Mouse (Mus musculus): ENCODE results near the gene Ucp3. TPM values are rescaled to one million over a fixed set of nuclear protein-coding genes. Genes with fewer than 3 reads are reported as not detected.

Gene Ucp3
- not detected in 2 replicates for polyA plus RNA-seq (2011; ENCODE audit: insufficient read depth, insufficient read length, low read depth, missing spikeins)

DNA sequence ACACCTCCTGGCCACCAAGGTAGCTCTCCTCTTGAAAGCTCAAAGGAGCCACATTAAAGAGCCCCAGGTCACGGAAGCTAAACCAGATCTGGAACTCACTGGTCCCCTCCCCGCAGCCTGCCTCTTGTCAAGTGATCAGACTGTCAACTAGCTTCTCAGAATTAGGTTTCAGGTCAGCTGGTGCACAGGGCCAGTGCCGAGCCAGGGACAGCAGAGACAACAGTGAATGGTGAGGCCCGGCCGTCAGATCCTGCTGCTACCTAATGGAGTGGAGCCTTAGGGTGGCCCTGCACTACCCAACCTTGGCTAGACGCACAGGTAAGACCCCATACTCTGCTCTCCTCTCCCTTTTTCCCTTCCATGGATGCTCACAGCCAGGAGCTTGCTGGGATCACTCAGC lies at the start of gene Ucp3:
Ucp3 (plus strand) TSS at position 214 of the 400 bp plus-strand sequence.
- Histone ChIP-seq H3K4me3 (ENCODE audit: low read depth, low read length) (no peak within 1 kb of the TSS), H3K9me3 (replicated peaks; ENCODE audit: control insufficient read depth, insufficient read depth, low read length, poor library complexity, severe bottlenecking) (no peaks in the 10 kb centered on the region), H3K27ac (ENCODE audit: insufficient read depth, low read length) (no peak within 1 kb of the TSS), H3K4me1 (ENCODE audit: control insufficient read depth, insufficient read depth, low read length) (no peaks in the 10 kb centered on the region), H3K27me3 (ENCODE audit: control insufficient read depth, insufficient read depth, low read length, poor library complexity, severe bottlenecking) (no peaks in the 10 kb centered on the region), H3K36me3 (ENCODE audit: control insufficient read depth, insufficient read depth, low read length, poor library complexity, severe bottlenecking) (no peaks in the 10 kb centered on the region), H3K9ac (ENCODE audit: low read depth, poor library complexity, severe bottlenecking) (no peak within 1 kb of the TSS)
- no peak for TF ChIP-seq EP300 (IDR thresholded peaks at IDR 0.05; ENCODE audit: insufficient read depth, low read depth, low read length)
- TF ChIP-seq POLR2A (IDR thresholded peaks at IDR 0.05; ENCODE audit: insufficient read depth, low read length), result no peak
- no peak for TF ChIP-seq CTCF (IDR thresholded peaks at IDR 0.05; ENCODE audit: low read depth, low read length)

DNA sequence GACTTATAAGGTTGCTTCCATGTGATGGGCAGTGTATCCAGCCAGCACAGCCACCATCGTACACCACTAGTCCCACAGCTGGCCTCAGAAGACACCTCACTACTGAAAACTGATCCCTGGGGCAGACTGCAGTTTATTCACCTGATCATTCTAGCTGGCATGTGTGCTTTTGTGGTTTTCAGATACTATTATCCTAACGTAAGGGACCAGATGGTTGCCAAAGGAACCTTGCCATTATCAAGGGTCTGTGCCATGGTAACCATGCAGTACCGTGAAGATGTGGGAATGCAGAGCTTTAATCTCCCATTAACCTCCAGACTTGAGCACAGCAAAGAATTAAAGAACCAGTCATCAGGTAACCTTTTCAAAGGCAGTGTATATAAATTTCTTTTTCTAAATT lies 47.0 kb upstream of the Ucp3 start:
- Histone ChIP-seq H3K4me3 (ENCODE audit: low read depth, low read length) (no peak overlapping the region), H3K9ac (ENCODE audit: low read depth, poor library complexity, severe bottlenecking) (no peak overlapping the region), H3K27me3 (ENCODE audit: control insufficient read depth, insufficient read depth, low read length, poor library complexity, severe bottlenecking) (no peaks in the 10 kb centered on the region), H3K36me3 (ENCODE audit: control insufficient read depth, insufficient read depth, low read length, poor library complexity, severe bottlenecking) (peaks cover 6% of the 10 kb centered on the region), H3K9me3 (replicated peaks; ENCODE audit: control insufficient read depth, insufficient read depth, low read length, poor library complexity, severe bottlenecking) (no peaks in the 10 kb centered on the region), H3K4me1 (ENCODE audit: control insufficient read depth, insufficient read depth, low read length) (no peaks in the 10 kb centered on the region), H3K27ac (ENCODE audit: insufficient read depth, low read length) (no peak overlapping the region)
- TF ChIP-seq EP300 (IDR thresholded peaks at IDR 0.05; ENCODE audit: insufficient read depth, low read depth, low read length), result no peak
- TF ChIP-seq CTCF (IDR thresholded peaks at IDR 0.05; ENCODE audit: low read depth, low read length), result no peak
- TF ChIP-seq POLR2A (IDR thresholded peaks at IDR 0.05; ENCODE audit: insufficient read depth, low read length), result no peak

DNA sequence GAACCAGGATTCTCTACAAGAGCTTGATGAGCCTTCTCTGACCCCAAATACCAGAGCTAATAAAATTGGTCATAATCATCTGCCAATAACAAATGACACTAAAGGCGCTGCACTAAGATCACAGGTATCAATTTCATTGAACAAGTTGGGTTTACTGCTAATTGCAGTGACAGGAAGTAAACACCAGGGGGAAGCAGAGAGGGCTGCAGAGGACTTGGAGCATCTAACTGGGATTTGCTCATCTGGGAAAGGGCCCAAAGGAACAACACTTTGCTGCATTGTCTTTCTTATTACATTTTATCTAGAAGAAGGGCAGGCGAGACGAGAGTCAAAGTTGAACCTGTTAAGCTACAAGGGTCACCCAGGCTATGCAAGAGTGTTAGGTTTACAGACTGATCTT lies 43.7 kb upstream of the Ucp3 start:
- Histone ChIP-seq H3K36me3 (ENCODE audit: control insufficient read depth, insufficient read depth, low read length, poor library complexity, severe bottlenecking) (peaks cover 9% of the 10 kb centered on the region), H3K27me3 (ENCODE audit: control insufficient read depth, insufficient read depth, low read length, poor library complexity, severe bottlenecking) (no peaks in the 10 kb centered on the region), H3K4me1 (ENCODE audit: control insufficient read depth, insufficient read depth, low read length) (no peaks in the 10 kb centered on the region), H3K4me3 (ENCODE audit: low read depth, low read length) (no peak overlapping the region), H3K27ac (ENCODE audit: insufficient read depth, low read length) (no peak overlapping the region), H3K9me3 (replicated peaks; ENCODE audit: control insufficient read depth, insufficient read depth, low read length, poor library complexity, severe bottlenecking) (no peaks in the 10 kb centered on the region), H3K9ac (ENCODE audit: low read depth, poor library complexity, severe bottlenecking) (no peak overlapping the region)
- TF ChIP-seq EP300 (IDR thresholded peaks at IDR 0.05; ENCODE audit: insufficient read depth, low read depth, low read length) (no peak), POLR2A (IDR thresholded peaks at IDR 0.05; ENCODE audit: insufficient read depth, low read length) (no peak), CTCF (IDR thresholded peaks at IDR 0.05; ENCODE audit: low read depth, low read length) (peak; percentile 47)

- Histone ChIP-seq H3K9me3 (replicated peaks; ENCODE audit: control insufficient read depth, insufficient read depth, low read length, poor library complexity, severe bottlenecking) (no peaks in the 10 kb centered on the region), H3K4me3 (ENCODE audit: low read depth, low read length) (no peak overlapping the region), H3K27ac (ENCODE audit: insufficient read depth, low read length) (no peak overlapping the region), H3K9ac (ENCODE audit: low read depth, poor library complexity, severe bottlenecking) (no peak overlapping the region), H3K36me3 (ENCODE audit: control insufficient read depth, insufficient read depth, low read length, poor library complexity, severe bottlenecking) (peaks cover 9% of the 10 kb centered on the region), H3K27me3 (ENCODE audit: control insufficient read depth, insufficient read depth, low read length, poor library complexity, severe bottlenecking) (no peaks in the 10 kb centered on the region), H3K4me1 (ENCODE audit: control insufficient read depth, insufficient read depth, low read length) (no peaks in the 10 kb centered on the region)
- no peak for TF ChIP-seq POLR2A (IDR thresholded peaks at IDR 0.05; ENCODE audit: insufficient read depth, low read length)
- no peak for TF ChIP-seq EP300 (IDR thresholded peaks at IDR 0.05; ENCODE audit: insufficient read depth, low read depth, low read length)
- TF ChIP-seq CTCF (IDR thresholded peaks at IDR 0.05; ENCODE audit: low read depth, low read length), result no peak
Measured at GRCm38 (mm10) chr7:100429911-100430310, 42.9 kb upstream of the Ucp3 start.

DNA sequence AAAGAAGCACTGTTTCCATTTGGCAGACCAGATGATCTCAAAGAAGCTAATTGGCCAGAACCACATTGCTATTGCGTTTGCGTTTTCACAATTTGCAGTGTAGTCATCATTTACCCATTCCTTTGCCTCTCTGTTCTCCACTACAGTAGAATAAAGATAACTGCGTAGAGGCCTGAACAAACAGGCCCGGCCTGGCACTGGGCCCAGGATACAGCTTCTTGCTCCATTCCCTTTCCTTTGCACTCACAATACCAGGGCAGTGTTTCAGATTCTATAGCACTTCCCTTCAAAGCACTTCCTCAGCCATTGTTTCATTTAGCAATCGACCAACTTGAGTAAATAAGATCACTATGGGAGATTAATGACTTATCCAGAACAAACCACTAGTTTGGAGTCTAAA lies 41.7 kb upstream of the Ucp3 start:
- Histone ChIP-seq H3K36me3 (ENCODE audit: control insufficient read depth, insufficient read depth, low read length, poor library complexity, severe bottlenecking) (peaks cover 9% of the 10 kb centered on the region), H3K4me3 (ENCODE audit: low read depth, low read length) (no peak overlapping the region), H3K4me1 (ENCODE audit: control insufficient read depth, insufficient read depth, low read length) (no peaks in the 10 kb centered on the region), H3K9me3 (replicated peaks; ENCODE audit: control insufficient read depth, insufficient read depth, low read length, poor library complexity, severe bottlenecking) (no peaks in the 10 kb centered on the region), H3K27ac (ENCODE audit: insufficient read depth, low read length) (no peak overlapping the region), H3K27me3 (ENCODE audit: control insufficient read depth, insufficient read depth, low read length, poor library complexity, severe bottlenecking) (no peaks in the 10 kb centered on the region), H3K9ac (ENCODE audit: low read depth, poor library complexity, severe bottlenecking) (no peak overlapping the region)
- no peak for TF ChIP-seq CTCF (IDR thresholded peaks at IDR 0.05; ENCODE audit: low read depth, low read length)
- no peak for TF ChIP-seq EP300 (IDR thresholded peaks at IDR 0.05; ENCODE audit: insufficient read depth, low read depth, low read length)
- no peak for TF ChIP-seq POLR2A (IDR thresholded peaks at IDR 0.05; ENCODE audit: insufficient read depth, low read length)

GRCm38 (mm10) chr7:100433295-100433694 lies 39.5 kb upstream of the Ucp3 start:
- TF ChIP-seq POLR2A (IDR thresholded peaks at IDR 0.05; ENCODE audit: insufficient read depth, low read length) (no peak), CTCF (IDR thresholded peaks at IDR 0.05; ENCODE audit: low read depth, low read length) (no peak), EP300 (IDR thresholded peaks at IDR 0.05; ENCODE audit: insufficient read depth, low read depth, low read length) (no peak)
- Histone ChIP-seq H3K27me3 (ENCODE audit: control insufficient read depth, insufficient read depth, low read length, poor library complexity, severe bottlenecking) (no peaks in the 10 kb centered on the region), H3K9me3 (replicated peaks; ENCODE audit: control insufficient read depth, insufficient read depth, low read length, poor library complexity, severe bottlenecking) (no peaks in the 10 kb centered on the region), H3K27ac (ENCODE audit: insufficient read depth, low read length) (no peak overlapping the region), H3K9ac (ENCODE audit: low read depth, poor library complexity, severe bottlenecking) (no peak overlapping the region), H3K4me1 (ENCODE audit: control insufficient read depth, insufficient read depth, low read length) (no peaks in the 10 kb centered on the region), H3K4me3 (ENCODE audit: low read depth, low read length) (no peak overlapping the region), H3K36me3 (ENCODE audit: control insufficient read depth, insufficient read depth, low read length, poor library complexity, severe bottlenecking) (peaks cover 11% of the 10 kb centered on the region)
